Mouse (Mus musculus): Measurements from ENCODE around the gene Junb. TPM values are rescaled to one million over a fixed set of nuclear protein-coding genes. Genes with fewer than 3 reads are reported as not detected.

The Junb gene
- total RNA-seq, 2 experiments from 2014 or later: 33.7 to 34.2 TPM

- no peak for DNase-seq (ENCODE audit: low spot score in 2 of 2)
Observed at GRCm38 (mm10) chr8:84989311-84989731, 10.8 kb upstream of the Junb start.

GRCm38 (mm10) chr8:84987903-84988302 lies 9.4 kb upstream of the Junb start:
- no peak for DNase-seq (ENCODE audit: low spot score in 2 of 2)

GRCm38 (mm10) chr8:84987388-84987787 lies 8.9 kb upstream of the Junb start:
- DNase-seq (ENCODE audit: low spot score in 2 of 2): no peak

- DNase-seq (ENCODE audit: low spot score in 2 of 2): no peak
Observed at GRCm38 (mm10) chr8:84986379-84986945, 7.9 kb upstream of the Junb start.

GRCm38 (mm10) chr8:84985684-84986378 lies 7.3 kb upstream of the Junb start:
- peak; percentile 84 to 88 for DNase-seq (ENCODE audit: low spot score in 2 of 2)

GRCm38 (mm10) chr8:84985049-84985683 lies 6.6 kb upstream of the Junb start:
- no peak for DNase-seq (ENCODE audit: low spot score in 2 of 2)

GRCm38 (mm10) chr8:84984294-84985048 lies 6.0 kb upstream of the Junb start:
- DNase-seq (ENCODE audit: low spot score in 2 of 2): no peak

- DNase-seq (ENCODE audit: low spot score in 2 of 2): no peak
Observed at GRCm38 (mm10) chr8:84982499-84983011, 4.0 kb upstream of the Junb start.

- DNase-seq (ENCODE audit: low spot score in 2 of 2): no peak
Observed at GRCm38 (mm10) chr8:84981644-84982498, 3.4 kb upstream of the Junb start.

- peak; percentile 62 to 73 for DNase-seq (ENCODE audit: low spot score in 2 of 2)
Observed at GRCm38 (mm10) chr8:84980622-84981358, 2.3 kb upstream of the Junb start.

- peak; percentile 89 to 92 for DNase-seq (ENCODE audit: low spot score in 2 of 2)
Observed at GRCm38 (mm10) chr8:84979599-84980421, 1.3 kb upstream of the Junb start.

- peak; percentile 56 to 69 for DNase-seq (ENCODE audit: low spot score in 2 of 2)
Observed at GRCm38 (mm10) chr8:84977435-84978247, 877 bp downstream of the Junb start.

- no peak for DNase-seq (ENCODE audit: low spot score in 2 of 2)
Observed at GRCm38 (mm10) chr8:84976763-84977434, 1.6 kb downstream of the Junb start.

GRCm38 (mm10) chr8:84976031-84976762 lies 2.3 kb downstream of the Junb start:
- peak; percentile 93 to 95 for DNase-seq (ENCODE audit: low spot score in 2 of 2)

GRCm38 (mm10) chr8:84975434-84975833 lies 3.1 kb downstream of the Junb start:
- peak; percentile 74 to 81 for DNase-seq (ENCODE audit: low spot score in 2 of 2)

GRCm38 (mm10) chr8:84974543-84975142 lies 3.9 kb downstream of the Junb start:
- DNase-seq (ENCODE audit: low spot score in 2 of 2): no peak
